Mouse (Mus musculus): ENCODE measurements at regions not wholly inside any gene's neighbourhood (a gene's known extent, or its start where the extent isn't known, plus 50 kb on each side); places are given as distances from the start of the nearest gene placed in this dataset.

DNA sequence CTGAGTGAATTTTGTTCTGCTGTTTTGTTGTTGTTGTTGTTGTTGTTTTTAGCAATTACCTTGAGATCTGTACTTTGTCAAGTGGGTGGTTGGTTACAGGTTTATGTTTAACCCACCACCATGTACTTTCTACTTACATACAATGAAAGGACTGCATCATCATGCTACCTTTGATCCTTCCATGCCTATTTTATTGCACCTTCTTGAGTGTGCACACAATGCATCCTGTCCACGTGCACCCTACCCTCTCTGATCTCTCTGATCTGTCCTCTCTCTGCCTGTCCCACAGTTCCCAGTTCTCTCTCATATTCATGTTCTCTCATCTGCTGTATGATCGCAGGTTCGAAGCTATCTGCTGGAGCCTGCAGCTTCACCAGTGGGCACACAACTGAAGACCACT, 59.9 kb upstream of the Gas1 start:
- WGBS: 88% methylated on average over 3 of the region's 3 CpGs
- DNase-seq (ENCODE audit: low spot score): no peak
- Histone ChIP-seq H3K4me1 (peaks cover 2% of the 10 kb centered on the region; the same call in 1 of the 2 replicates), H3K4me3 (no peak overlapping the region), H3K27ac (replicated peaks) (no peak overlapping the region), H3K36me3 (no peaks in the 10 kb centered on the region), H3K27me3 (ENCODE audit: low read depth, poor library complexity, severe bottlenecking) (no peaks in the 10 kb centered on the region), H3K9me3 (replicated peaks) (no peaks in the 10 kb centered on the region; the same call in 1 of the 2 replicates)

DNA sequence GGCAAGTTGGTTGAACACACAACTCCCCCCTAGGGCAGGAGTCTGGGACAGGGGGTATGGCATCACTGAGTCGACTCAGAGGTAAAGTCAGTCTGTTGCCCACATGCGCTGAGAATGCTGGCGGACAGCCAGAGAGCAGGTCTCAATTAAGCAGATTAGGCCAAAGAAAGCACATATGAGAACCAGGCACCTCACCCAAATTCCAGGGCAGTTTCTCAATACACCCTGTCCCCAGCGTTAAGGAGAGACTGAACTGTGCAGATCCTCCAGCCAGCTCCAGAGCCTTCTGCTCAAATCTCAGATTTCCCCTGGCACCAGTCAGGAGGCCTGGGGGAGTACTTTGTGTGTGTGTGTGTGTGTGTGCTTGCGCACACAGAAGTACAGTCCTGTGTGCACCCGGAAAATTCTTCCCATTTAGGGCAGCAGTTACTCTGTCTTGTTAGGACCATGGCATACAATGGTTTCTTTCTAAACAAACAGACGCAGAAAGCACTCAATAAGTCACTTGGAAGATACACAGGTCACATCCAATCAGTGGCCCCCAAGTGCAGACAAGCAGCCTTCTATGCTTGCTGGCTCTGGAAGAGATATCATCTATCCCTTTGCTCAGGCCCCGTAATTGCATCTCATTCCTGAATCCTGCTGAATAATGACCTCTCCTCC, 65.4 kb upstream of the Gas1 start:
- no peaks in the 10 kb centered on the region for H3K36me3 ChIP-seq
- peaks cover 7% of the 10 kb centered on the region; the same call in 1 of the 2 replicates for H3K4me1 ChIP-seq
- 68% methylated on average over 8 of the region's 8 CpGs for WGBS
- no peak overlapping the region for H3K27ac ChIP-seq (replicated peaks)
- no peaks in the 10 kb centered on the region for H3K27me3 ChIP-seq (ENCODE audit: low read depth, poor library complexity, severe bottlenecking)
- H3K4me3 ChIP-seq: no peak overlapping the region
- no peaks in the 10 kb centered on the region; the same call in 1 of the 2 replicates for H3K9me3 ChIP-seq (replicated peaks)
- DNase-seq (ENCODE audit: low spot score): no peak

GRCm38 (mm10) chr13:60243110-60243481, 65.9 kb upstream of the Gas1 start:
- Histone ChIP-seq H3K4me3 (no peak overlapping the region), H3K9me3 (replicated peaks) (no peaks in the 10 kb centered on the region; the same call in 1 of the 2 replicates), H3K36me3 (no peaks in the 10 kb centered on the region), H3K27ac (replicated peaks) (0 out of 2 replicates have a peak overlapping the region, but pooled peaks have one; percentile 17), H3K4me1 (peaks cover 7% of the 10 kb centered on the region; the same call in 1 of the 2 replicates), H3K27me3 (ENCODE audit: low read depth, poor library complexity, severe bottlenecking) (no peaks in the 10 kb centered on the region)
- DNase-seq (ENCODE audit: low spot score): no peak
- 68% methylated on average over 4 of the region's 4 CpGs for WGBS

GRCm38 (mm10) chr13:60255162-60255561, 78.0 kb upstream of the Gas1 start:
- H3K27ac ChIP-seq (replicated peaks): no peak overlapping the region; the same call in 1 of the 2 replicates
- no peaks in the 10 kb centered on the region for H3K27me3 ChIP-seq (ENCODE audit: low read depth, poor library complexity, severe bottlenecking)
- 68% methylated on average over 7 of the region's 7 CpGs for WGBS
- no peaks in the 10 kb centered on the region for H3K36me3 ChIP-seq
- DNase-seq (ENCODE audit: low spot score): no peak
- H3K4me1 ChIP-seq: peaks cover 13% of the 10 kb centered on the region
- H3K4me3 ChIP-seq: no peak overlapping the region
- H3K9me3 ChIP-seq (replicated peaks): no peaks in the 10 kb centered on the region

GRCm38 (mm10) chr13:60255715-60256114, 78.5 kb upstream of the Gas1 start:
- Histone ChIP-seq H3K4me3 (no peak overlapping the region), H3K36me3 (no peaks in the 10 kb centered on the region), H3K4me1 (peaks cover 13% of the 10 kb centered on the region), H3K9me3 (replicated peaks) (no peaks in the 10 kb centered on the region), H3K27ac (replicated peaks) (no peak overlapping the region; the same call in 1 of the 2 replicates), H3K27me3 (ENCODE audit: low read depth, poor library complexity, severe bottlenecking) (no peaks in the 10 kb centered on the region)
- 64% methylated on average over 7 of the region's 7 CpGs for WGBS
- no peak for DNase-seq (ENCODE audit: low spot score)

DNA sequence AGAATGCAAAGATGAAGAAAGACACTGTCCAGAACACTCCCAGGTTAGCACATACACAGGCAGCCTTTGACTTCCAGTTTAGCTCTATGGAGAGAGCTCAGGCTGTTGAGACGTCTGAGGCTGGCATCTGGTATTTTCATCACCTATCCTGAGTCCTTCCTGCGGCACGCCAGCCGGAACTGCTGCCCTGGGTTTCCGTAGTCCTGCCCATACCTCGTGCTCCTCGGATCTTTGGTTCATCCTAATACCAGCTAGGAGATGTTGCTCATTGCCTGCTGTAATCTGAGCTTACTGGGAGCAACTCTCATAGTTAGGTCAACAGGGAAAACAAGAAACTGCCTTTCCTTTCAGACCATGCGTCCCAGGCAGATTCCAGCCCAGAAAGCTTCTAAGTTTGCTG, 79.8 kb upstream of the Gas1 start:
- 80% methylated on average over 8 of the region's 8 CpGs for WGBS
- no peak for DNase-seq (ENCODE audit: low spot score)

DNA sequence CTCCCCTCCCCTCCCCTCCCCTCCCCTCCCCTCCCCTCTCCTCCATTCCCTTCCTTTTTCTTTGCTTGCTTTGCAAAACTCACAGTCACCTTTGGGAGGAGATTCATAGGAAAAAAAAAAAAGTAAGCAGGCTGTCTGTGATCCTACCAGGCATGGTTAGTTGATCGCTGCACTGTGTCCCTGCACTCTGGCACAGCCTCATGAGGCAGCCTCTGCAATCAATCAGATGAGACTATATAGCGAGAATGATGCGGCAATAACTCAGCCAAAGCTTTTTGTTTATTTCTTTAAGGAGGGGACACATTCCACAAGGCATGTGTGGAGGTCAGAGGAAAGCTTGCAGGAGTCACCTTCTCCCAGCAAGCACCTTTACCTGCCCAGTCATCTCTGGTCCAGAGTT, 80.7 kb upstream of the Gas1 start:
- H3K4me3 ChIP-seq: no peak overlapping the region
- no peak for DNase-seq (ENCODE audit: low spot score)
- 81% methylated on average over 3 of the region's 3 CpGs for WGBS
- no peak overlapping the region for H3K27ac ChIP-seq (replicated peaks)
- H3K27me3 ChIP-seq (ENCODE audit: low read depth, poor library complexity, severe bottlenecking): no peaks in the 10 kb centered on the region
- H3K9me3 ChIP-seq (replicated peaks): no peaks in the 10 kb centered on the region
- peaks cover 17% of the 10 kb centered on the region for H3K4me1 ChIP-seq
- no peaks in the 10 kb centered on the region for H3K36me3 ChIP-seq

More for the DNA sequence above, 79.8 kb upstream of the Gas1 start:
- Histone ChIP-seq H3K4me1 (peaks cover 13% of the 10 kb centered on the region), H3K36me3 (no peaks in the 10 kb centered on the region), H3K27ac (replicated peaks) (no peak overlapping the region), H3K4me3 (no peak overlapping the region), H3K27me3 (ENCODE audit: low read depth, poor library complexity, severe bottlenecking) (no peaks in the 10 kb centered on the region), H3K9me3 (replicated peaks) (no peaks in the 10 kb centered on the region)

- no peaks in the 10 kb centered on the region for H3K27me3 ChIP-seq (ENCODE audit: low read depth, poor library complexity, severe bottlenecking)
- H3K4me3 ChIP-seq: no peak overlapping the region
- peaks cover 6% of the 10 kb centered on the region; the same call in 1 of the 2 replicates for H3K9me3 ChIP-seq (replicated peaks)
- DNase-seq (ENCODE audit: low spot score): no peak
- no peak overlapping the region for H3K27ac ChIP-seq (replicated peaks)
- 0 out of 2 replicates have a peak, but pooled peaks cover 8% of the 10 kb centered on the region for H3K4me1 ChIP-seq
- 86% methylated on average over 11 of the region's 11 CpGs for WGBS
- no peaks in the 10 kb centered on the region for H3K36me3 ChIP-seq
Observed at GRCm38 (mm10) chr13:60262449-60263028, 85.4 kb upstream of the Gas1 start.

DNA sequence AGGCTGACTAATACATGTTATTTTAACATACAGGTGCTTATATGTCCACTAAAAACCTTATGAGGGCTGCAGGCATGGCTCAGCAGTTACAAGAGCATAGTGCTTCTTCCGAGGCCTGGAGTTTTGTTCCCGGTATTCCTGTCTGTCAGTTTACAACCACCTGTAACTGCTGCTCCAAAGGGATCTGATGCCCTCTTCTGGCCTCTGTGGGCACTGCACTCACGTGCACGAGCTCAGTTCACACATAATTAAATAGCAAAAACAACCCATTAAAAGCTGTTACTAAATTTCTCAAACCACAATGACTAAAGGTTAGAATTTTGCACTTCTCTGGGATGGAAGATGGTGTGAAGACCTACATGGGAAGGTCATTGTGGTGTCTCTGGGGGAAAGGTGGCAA, 87.3 kb upstream of the Gas1 start:
- DNase-seq (ENCODE audit: low spot score): no peak
- 91% methylated on average over 4 of the region's 4 CpGs for WGBS
- H3K4me1 ChIP-seq: 0 out of 2 replicates have a peak, but pooled peaks cover 8% of the 10 kb centered on the region
- H3K27ac ChIP-seq (replicated peaks): no peak overlapping the region
- H3K9me3 ChIP-seq (replicated peaks): peaks cover 6% of the 10 kb centered on the region; the same call in 1 of the 2 replicates
- H3K36me3 ChIP-seq: no peaks in the 10 kb centered on the region
- no peaks in the 10 kb centered on the region for H3K27me3 ChIP-seq (ENCODE audit: low read depth, poor library complexity, severe bottlenecking)
- H3K4me3 ChIP-seq: no peak overlapping the region

- Histone ChIP-seq H3K4me3 (no peak overlapping the region), H3K27me3 (ENCODE audit: low read depth, poor library complexity, severe bottlenecking) (no peaks in the 10 kb centered on the region), H3K9me3 (replicated peaks) (peaks cover 6% of the 10 kb centered on the region; the same call in 1 of the 2 replicates), H3K4me1 (0 out of 2 replicates have a peak, but pooled peaks cover 5% of the 10 kb centered on the region), H3K27ac (replicated peaks) (no peak overlapping the region), H3K36me3 (no peaks in the 10 kb centered on the region)
- DNase-seq (ENCODE audit: low spot score): no peak
- WGBS: 74% methylated on average over 12 of the region's 12 CpGs
Observed at GRCm38 (mm10) chr13:60267557-60267956, 90.4 kb upstream of the Gas1 start.

DNA sequence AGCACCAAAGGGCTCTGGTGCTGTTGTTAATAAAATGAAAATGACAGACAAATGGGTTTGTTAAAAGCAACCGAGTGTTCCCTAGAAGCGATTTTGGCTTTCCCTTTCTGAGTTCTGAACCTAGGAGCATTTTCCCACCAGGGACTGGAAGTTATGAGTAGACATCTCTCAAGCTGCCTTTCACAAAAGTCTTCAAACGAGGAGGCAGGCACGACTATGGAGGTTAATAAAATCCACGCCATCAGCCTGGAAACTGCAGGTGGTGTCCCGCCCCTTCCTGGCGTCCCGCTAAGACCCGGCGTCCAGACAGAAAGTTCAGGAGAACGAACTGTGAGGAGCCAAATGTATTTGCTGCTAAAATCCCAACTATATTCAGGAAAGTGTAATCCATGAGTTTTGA, 91.1 kb upstream of the Gas1 start:
- Histone ChIP-seq H3K4me3 (no peak overlapping the region), H3K36me3 (no peaks in the 10 kb centered on the region), H3K27me3 (ENCODE audit: low read depth, poor library complexity, severe bottlenecking) (no peaks in the 10 kb centered on the region), H3K27ac (replicated peaks) (no peak overlapping the region), H3K9me3 (replicated peaks) (peaks cover 6% of the 10 kb centered on the region; the same call in 1 of the 2 replicates), H3K4me1 (0 out of 2 replicates have a peak, but pooled peaks cover 3% of the 10 kb centered on the region)
- 84% methylated on average over 11 of the region's 11 CpGs for WGBS
- no peak for DNase-seq (ENCODE audit: low spot score)

DNA sequence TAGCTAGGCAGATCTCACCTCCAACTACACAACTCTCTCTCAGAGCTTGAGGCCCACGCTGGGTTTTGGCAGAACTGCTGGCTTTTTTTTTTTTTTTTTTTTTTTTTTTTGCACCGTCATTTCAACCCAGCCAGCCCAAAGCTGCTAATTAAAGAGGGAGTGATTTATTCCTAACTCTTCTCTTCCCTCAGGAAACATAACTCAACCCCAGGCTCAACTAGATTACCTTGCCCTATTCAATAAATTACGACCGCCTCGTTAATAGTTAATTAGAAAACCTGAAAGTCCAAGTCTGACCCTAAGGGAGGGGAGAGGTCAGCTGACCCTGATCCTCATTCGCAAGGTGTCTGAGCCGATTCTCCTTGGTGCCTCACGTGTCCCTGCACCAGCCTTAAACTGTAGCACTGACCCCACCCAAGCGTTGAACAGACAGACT, 92.3 kb upstream of the Gas1 start:
- Histone ChIP-seq H3K4me1 (0 out of 2 replicates have a peak, but pooled peaks cover 3% of the 10 kb centered on the region), H3K27ac (replicated peaks) (no peak overlapping the region), H3K9me3 (replicated peaks) (peaks cover 7% of the 10 kb centered on the region), H3K27me3 (ENCODE audit: low read depth, poor library complexity, severe bottlenecking) (no peaks in the 10 kb centered on the region), H3K36me3 (no peaks in the 10 kb centered on the region), H3K4me3 (no peak overlapping the region)
- WGBS: 85% methylated on average over 9 of the region's 9 CpGs
- no peak for DNase-seq (ENCODE audit: low spot score)

DNA sequence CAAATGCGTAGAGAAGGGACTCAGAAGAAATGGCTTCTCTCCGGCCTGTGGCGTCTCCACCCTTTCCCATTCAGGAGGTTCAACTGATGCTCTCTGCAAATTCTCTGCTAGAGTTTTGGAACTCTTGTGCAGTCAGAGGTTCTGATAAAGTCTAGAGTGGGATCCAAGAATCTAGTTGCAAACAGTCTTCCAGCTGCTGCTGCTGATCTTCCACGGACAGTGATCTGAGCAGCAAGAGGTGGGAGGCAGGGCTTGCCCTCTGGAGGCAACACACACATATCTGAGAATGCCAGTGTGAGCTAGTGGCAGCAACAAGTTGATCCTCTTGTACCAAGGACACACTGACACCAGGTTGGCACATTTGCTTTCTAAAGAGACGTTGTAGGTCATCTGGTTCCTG, 93.4 kb upstream of the Gas1 start:
- Histone ChIP-seq H3K4me3 (no peak overlapping the region), H3K27me3 (ENCODE audit: low read depth, poor library complexity, severe bottlenecking) (no peaks in the 10 kb centered on the region), H3K9me3 (replicated peaks) (peaks cover 13% of the 10 kb centered on the region; the same call in 1 of the 2 replicates), H3K36me3 (no peaks in the 10 kb centered on the region), H3K27ac (replicated peaks) (no peak overlapping the region), H3K4me1 (0 out of 2 replicates have a peak, but pooled peaks cover 3% of the 10 kb centered on the region)
- 90% methylated on average over 5 of the region's 5 CpGs for WGBS
- no peak for DNase-seq (ENCODE audit: low spot score)
